Mouse (Mus musculus) midbrain, embryonic 10.5 days (tissue): ENCODE results near the gene Ppp1r35. TPM values are rescaled to one million over a fixed set of nuclear protein-coding genes. Genes with fewer than 3 reads are reported as not detected.
A peak's percentile ranks its signal among the peaks of the same experiment; 100 is the strongest.

Experiments
- DNase-seq: peaks from one replicate; pipeline ENCODE4 v3.0.0-alpha.2; 2017; ENCODE audit warnings: low spot score
- H3K27ac ChIP-seq: fragments of 300-500 bp; sonication (generic); replicated peaks from 2 replicates; pipeline ENCODE4 v1.5.1; 2016; ENCODE audit warnings: mild to moderate bottlenecking
- H3K27me3 ChIP-seq: fragments of 300-500 bp; sonication (generic); 2 replicates; pipeline ENCODE4 v1.6.1; 2016; ENCODE audit warnings: low read depth, mild to moderate bottlenecking; ENCODE audit not compliant: poor library complexity, severe bottlenecking
- H3K36me3 ChIP-seq: fragments of 300-500 bp; sonication (generic); 2 replicates; pipeline ENCODE4 v1.6.1; 2016; ENCODE audit warnings: mild to moderate bottlenecking, moderate library complexity
- H3K4me1 ChIP-seq: fragments of 300-500 bp; sonication (generic); 2 replicates; pipeline ENCODE4 v1.6.1; 2016
- H3K4me3 ChIP-seq: fragments of 300-500 bp; sonication (generic); 2 replicates; pipeline ENCODE4 v1.5.1; 2016; ENCODE audit warnings: mild to moderate bottlenecking, moderate library complexity
- H3K9me3 ChIP-seq: fragments of 300-500 bp; sonication (generic); replicated peaks from 2 replicates; pipeline ENCODE4 v1.6.1; 2016; ENCODE audit warnings: mild to moderate bottlenecking
- WGBS: fragments of 180-500 bp; shearing (Covaris S2); methylation state at CpG from one replicate; pipeline ENCODE4 v1.1.7; 2016; 5-methylcytosine and 5-hydroxymethylcytosine counted together
- polyA plus RNA-seq: library from polyadenylated mRNA; unstranded; fragments of >200 nt; fragmentation: Nextera tagmentation; extraction: Ambion mirVana; gene quantifications from 2 replicates; pipeline ENCODE4 v1.2.1, GENCODE M21; 2016

Ppp1r35 gene
- polyA plus RNA-seq, 1 experiment from 2014 or later: 62.6 TPM

DNA sequence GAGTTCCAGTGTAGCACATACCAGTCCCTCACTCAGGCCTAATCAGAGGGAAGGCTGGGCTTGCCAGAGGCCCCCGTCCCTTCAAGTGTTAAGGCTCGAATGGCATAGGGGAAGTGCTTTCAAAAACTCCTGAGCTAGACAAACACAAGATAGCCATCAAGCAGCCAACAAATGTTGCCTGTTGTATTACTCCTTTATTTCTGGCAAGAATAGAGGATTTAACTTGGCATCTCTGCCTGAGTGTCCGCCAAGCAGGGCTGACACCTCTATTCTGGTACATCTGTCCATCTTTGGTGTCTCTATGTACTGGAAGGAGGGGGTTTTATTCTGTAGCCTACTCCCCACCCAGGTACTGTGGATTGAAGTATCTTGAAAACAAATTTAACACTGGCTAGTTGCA is 22.5 kb upstream of the Ppp1r35 start:
- H3K4me1 ChIP-seq: peaks cover 6% of the 10 kb centered on the region; the same call in 1 of the 2 replicates
- no peak overlapping the region for H3K27ac ChIP-seq
- no peak overlapping the region for H3K4me3 ChIP-seq
- no peaks in the 10 kb centered on the region for H3K27me3 ChIP-seq
- 91% methylated on average over 3 of the region's 3 CpGs for WGBS
- DNase-seq: no peak
- peaks cover 78% of the 10 kb centered on the region for H3K36me3 ChIP-seq
- H3K9me3 ChIP-seq: no peaks in the 10 kb centered on the region

DNA sequence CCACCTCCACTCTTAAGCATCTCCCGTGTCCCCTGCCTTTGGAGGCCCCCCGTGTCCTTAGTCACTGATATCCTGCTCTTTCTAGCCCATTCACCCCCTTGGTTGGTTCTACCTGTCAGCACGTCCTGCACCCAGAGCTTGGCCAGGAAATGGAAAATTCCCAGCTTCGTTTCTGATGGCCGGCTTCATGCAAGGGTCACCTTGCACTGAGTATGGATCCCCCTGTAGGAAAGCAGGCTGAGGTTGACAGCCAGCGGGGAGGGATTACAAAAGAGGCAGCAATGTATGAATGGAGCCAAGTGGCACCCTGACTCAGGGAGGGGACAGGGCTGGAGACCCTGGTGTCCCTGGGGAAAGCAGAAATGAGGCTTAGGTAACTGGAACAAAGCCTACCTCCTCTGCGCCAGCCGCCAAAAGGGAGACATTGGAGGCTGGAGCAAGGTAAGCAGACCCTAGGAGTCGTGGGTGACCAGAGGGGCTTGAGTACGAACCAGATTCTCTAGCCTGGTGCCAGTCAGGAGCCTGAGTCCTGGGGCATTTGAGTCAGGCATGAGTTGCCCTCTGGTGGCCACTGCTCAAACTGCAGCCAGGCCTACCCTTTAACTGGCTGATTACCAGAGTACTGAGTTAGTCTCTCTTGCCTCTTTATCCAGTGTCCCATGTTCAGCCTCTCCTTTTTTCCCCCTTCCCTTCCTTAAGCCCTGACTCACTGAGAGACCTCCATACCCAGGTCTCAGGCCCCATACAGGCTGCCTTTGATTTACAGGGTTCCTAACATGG is 21.6 kb upstream of the Ppp1r35 start:
- H3K9me3 ChIP-seq: no peaks in the 10 kb centered on the region
- DNase-seq: peak; percentile 84
- no peak overlapping the region for H3K27ac ChIP-seq
- WGBS: 45% methylated on average over 10 of the region's 10 CpGs
- no peak overlapping the region for H3K4me3 ChIP-seq
- H3K36me3 ChIP-seq: peaks cover 68% of the 10 kb centered on the region
- no peaks in the 10 kb centered on the region for H3K27me3 ChIP-seq
- peaks cover 6% of the 10 kb centered on the region; the same call in 1 of the 2 replicates for H3K4me1 ChIP-seq

DNA sequence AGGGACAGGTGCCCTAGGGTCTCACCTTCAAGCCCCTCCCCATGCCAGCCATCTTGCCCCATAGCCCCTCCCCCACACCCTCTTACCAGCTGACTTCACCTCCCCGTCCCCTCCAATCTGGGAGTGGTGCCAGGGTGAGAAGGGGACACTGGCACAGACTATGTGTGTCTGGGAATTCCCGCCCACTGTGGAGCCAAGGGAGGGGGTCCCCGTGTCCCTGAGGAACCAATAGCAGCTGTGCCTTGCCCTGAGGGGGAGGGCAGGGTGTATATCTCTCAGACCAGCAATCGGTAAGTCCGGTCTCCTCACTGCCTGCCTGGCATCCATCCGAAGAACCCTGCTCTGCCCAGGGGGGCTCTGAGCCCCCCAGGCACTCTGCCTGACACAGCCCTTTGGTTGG is 20.8 kb upstream of the Ppp1r35 start:
- H3K9me3 ChIP-seq: no peaks in the 10 kb centered on the region
- no peaks in the 10 kb centered on the region for H3K27me3 ChIP-seq
- no peak for DNase-seq
- peaks cover 60% of the 10 kb centered on the region for H3K36me3 ChIP-seq
- H3K27ac ChIP-seq: no peak overlapping the region
- H3K4me3 ChIP-seq: no peak overlapping the region
- H3K4me1 ChIP-seq: peaks cover 6% of the 10 kb centered on the region; the same call in 1 of the 2 replicates
- 86% methylated on average over 6 of the region's 6 CpGs for WGBS

DNA sequence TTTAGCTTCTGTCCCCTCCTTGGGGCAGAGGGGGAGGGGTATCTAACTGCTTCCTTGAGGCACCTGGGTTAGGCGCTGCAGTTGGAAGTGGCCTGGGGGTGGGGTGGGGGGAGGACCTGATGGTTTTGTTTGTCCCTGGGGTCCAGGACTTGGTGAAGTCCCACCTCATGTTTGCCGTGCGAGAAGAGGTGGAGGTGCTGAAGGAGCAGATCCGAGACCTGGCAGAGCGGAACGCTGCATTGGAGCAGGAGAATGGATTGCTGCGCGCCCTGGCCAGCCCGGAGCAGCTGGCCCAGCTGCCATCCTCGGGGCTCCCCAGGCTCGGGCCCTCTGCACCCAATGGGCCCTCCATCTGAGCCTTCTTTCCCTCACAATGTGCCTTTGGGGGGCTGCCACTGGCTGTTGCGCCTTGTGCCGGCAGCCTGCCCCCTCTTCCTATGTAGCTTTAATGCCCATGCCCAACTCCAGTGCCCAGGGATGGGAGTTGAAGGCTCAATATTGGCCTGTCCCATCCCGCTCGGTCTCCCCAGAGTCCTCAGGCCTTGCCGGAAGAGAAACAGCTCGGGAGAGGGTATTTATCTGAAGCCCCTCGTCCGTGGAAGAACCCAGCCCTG is 19.6 kb upstream of the Ppp1r35 start:
- Histone ChIP-seq H3K36me3 (peaks cover 49% of the 10 kb centered on the region), H3K9me3 (no peaks in the 10 kb centered on the region), H3K27me3 (no peaks in the 10 kb centered on the region), H3K4me1 (peaks cover 6% of the 10 kb centered on the region; the same call in 1 of the 2 replicates), H3K4me3 (no peak overlapping the region), H3K27ac (no peak overlapping the region)
- DNase-seq: no peak
- WGBS: 90% methylated on average over 19 of the region's 19 CpGs

DNA sequence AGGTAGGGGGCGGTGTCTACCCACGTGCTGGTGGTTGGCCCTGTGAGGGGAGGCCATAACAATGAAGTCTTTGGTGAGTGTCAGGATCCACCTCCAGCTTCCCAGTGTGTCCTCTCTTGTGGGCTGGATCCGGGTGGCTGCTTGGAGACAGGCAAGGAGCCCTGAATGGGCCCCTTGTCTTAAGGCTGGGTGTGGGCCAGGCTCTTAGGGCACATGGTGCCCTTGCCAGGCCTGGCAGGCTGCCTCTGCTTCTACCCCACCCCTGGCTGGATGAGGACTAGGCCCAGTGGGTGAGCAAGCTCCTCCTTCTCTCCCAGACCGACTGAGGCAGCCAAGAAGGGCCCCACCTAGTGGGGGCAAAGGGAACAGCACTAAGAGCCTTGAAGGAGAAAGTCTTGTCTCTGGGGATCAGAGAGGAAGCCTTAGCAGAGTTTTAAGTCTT is 18.7 kb upstream of the Ppp1r35 start:
- H3K9me3 ChIP-seq: no peaks in the 10 kb centered on the region
- peak overlapping the region; percentile 24; the same call in 1 of the 2 replicates for H3K27ac ChIP-seq
- peaks cover 13% of the 10 kb centered on the region for H3K4me1 ChIP-seq
- no peak overlapping the region for H3K4me3 ChIP-seq
- peaks cover 44% of the 10 kb centered on the region for H3K36me3 ChIP-seq
- 34% methylated on average over 4 of the region's 4 CpGs for WGBS
- no peaks in the 10 kb centered on the region for H3K27me3 ChIP-seq
- peak; percentile 77 for DNase-seq

DNA sequence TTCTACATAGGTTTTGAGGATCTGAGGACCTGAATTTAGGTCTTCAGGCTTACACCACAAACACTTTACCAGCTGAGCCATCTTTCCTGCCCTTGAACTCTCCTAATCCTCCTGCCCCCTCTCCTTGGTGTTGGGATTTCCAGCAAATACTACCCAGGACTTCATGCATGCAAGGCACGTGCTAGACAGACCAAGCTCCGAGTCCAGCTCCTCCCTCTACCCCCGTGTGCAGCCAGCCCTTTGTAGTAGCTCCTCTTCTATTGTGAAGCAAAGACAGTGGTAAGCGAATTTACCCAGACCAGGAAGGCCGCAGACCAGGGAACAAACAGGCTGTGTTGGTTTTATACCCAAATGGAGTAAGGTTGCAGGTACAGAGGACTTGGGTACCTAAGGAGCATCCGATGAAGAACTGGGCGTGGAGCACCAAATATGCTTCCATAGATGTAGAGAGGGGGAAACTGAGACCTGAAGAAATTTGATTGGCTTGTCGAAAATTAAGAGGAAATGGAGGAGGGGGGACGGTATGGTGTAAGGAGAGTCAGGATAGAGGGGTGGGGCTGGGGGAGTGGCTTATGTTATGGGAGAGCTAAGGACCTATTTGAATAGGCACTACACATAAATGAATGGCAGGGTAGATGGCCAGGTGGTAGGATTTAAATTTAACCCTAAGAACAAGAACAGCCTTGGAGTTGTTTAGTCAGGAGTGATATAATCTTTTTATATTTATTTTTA is 13.9 kb upstream of the Ppp1r35 start:
- H3K9me3 ChIP-seq: no peaks in the 10 kb centered on the region
- 54% methylated on average over 9 of the region's 9 CpGs for WGBS
- no peak overlapping the region for H3K4me3 ChIP-seq

DNA sequence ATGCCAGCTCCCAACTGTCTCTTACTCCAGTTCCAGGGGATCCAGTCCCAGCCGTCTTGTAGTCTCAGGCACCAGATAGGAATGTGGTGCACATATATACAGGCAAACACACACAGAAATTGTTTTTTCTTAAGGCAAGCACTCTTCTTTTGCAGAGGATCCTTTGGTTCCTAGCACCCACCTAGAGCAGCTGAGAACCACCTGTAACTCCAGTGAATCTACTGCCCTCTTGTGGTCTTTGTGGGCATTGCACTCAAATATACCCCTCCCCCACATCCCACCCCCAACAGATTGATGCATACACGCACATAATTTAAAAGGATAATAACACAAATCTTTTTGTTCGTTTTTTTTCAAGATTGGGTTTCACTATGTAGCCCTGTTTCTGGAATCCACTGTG is 12.4 kb upstream of the Ppp1r35 start:
- Histone ChIP-seq H3K4me1 (peaks cover 20% of the 10 kb centered on the region), H3K27me3 (no peaks in the 10 kb centered on the region), H3K27ac (no peak overlapping the region), H3K4me3 (no peak overlapping the region), H3K36me3 (no peaks in the 10 kb centered on the region), H3K9me3 (no peaks in the 10 kb centered on the region)
- no peak for DNase-seq
- 55% methylated on average over 3 of the region's 3 CpGs for WGBS

More for the DNA sequence above, 13.9 kb upstream of the Ppp1r35 start:
- no peak for DNase-seq
- no peaks in the 10 kb centered on the region for H3K27me3 ChIP-seq
- 0 out of 2 replicates have a peak, but pooled peaks cover 3% of the 10 kb centered on the region for H3K36me3 ChIP-seq
- peaks cover 23% of the 10 kb centered on the region for H3K4me1 ChIP-seq
- H3K27ac ChIP-seq: 0 out of 2 replicates have a peak overlapping the region, but pooled peaks have one; percentile 28

DNA sequence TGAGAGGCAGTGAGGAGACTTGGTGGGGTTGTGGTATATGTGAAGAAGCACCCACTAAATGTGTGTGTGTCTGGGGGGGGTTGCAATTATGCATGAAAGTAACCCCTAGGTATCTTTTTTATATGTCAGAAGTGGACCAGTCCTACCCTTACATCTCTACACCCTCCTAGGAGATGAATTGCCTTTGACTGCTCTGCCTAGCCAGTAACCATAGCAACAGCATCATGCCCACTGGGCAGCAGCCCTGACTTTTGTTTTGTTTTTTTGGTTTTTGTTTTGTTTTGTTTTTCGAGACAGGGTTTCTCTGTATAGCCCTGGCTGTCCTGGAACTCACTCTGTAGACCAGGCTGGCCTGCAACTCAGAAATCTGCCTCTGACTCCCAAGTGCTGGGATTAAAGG is 10.2 kb upstream of the Ppp1r35 start:
- Histone ChIP-seq H3K27ac (no peak overlapping the region), H3K36me3 (no peaks in the 10 kb centered on the region), H3K4me1 (peaks cover 20% of the 10 kb centered on the region), H3K4me3 (no peak overlapping the region), H3K9me3 (no peaks in the 10 kb centered on the region), H3K27me3 (no peaks in the 10 kb centered on the region)
- 46% methylated on average over 1 of the region's 1 CpGs for WGBS
- no peak for DNase-seq

DNA sequence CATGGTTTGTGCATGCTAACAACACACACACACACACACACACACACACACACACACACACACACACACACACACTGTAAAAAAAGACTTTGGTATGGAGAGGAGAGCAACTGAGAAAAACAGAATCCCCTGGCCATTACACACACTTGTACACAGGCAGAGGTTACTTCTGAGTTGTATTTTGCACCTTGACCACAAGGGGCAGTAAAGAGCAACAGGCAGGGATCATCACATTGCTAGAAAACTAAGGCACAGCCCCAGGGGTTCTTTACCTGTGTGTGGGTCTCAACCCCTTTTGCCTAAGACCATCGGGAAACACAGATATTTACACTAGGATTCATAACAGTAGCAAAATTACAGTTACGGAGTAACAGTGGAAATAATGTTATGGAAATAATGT is 7.9 kb upstream of the Ppp1r35 start:
- no peak overlapping the region for H3K4me3 ChIP-seq
- H3K36me3 ChIP-seq: no peaks in the 10 kb centered on the region
- H3K27me3 ChIP-seq: no peaks in the 10 kb centered on the region
- peaks cover 14% of the 10 kb centered on the region for H3K4me1 ChIP-seq
- no peaks in the 10 kb centered on the region for H3K9me3 ChIP-seq
- WGBS: 44% methylated on average over 2 of the region's 2 CpGs
- peak; percentile 52 for DNase-seq
- no peak overlapping the region for H3K27ac ChIP-seq

DNA sequence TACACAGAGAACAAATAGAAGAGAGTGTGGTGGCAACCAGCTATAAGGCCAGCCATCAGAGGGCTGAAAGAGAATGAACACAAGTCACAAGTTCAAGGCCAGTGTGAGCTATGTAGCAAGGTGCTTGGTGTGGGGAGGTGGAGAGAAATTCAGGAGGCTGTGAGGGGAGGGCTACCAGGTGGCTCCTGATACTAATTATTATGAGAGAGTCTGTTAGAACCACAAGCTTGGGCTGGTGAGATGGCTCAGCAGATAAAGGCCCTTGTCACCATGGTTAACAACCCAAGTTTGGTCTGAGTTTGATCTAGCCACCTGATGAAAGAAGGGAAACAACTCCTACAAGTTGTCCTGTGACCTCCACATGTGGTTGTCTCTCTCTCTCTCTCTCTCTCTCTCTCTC is 5.9 kb upstream of the Ppp1r35 start:
- H3K9me3 ChIP-seq: no peaks in the 10 kb centered on the region
- no peak overlapping the region for H3K27ac ChIP-seq
- DNase-seq: no peak
- H3K4me3 ChIP-seq: no peak overlapping the region
- peaks cover 13% of the 10 kb centered on the region for H3K4me1 ChIP-seq
- no peaks in the 10 kb centered on the region for H3K36me3 ChIP-seq
- no peaks in the 10 kb centered on the region for H3K27me3 ChIP-seq

DNA sequence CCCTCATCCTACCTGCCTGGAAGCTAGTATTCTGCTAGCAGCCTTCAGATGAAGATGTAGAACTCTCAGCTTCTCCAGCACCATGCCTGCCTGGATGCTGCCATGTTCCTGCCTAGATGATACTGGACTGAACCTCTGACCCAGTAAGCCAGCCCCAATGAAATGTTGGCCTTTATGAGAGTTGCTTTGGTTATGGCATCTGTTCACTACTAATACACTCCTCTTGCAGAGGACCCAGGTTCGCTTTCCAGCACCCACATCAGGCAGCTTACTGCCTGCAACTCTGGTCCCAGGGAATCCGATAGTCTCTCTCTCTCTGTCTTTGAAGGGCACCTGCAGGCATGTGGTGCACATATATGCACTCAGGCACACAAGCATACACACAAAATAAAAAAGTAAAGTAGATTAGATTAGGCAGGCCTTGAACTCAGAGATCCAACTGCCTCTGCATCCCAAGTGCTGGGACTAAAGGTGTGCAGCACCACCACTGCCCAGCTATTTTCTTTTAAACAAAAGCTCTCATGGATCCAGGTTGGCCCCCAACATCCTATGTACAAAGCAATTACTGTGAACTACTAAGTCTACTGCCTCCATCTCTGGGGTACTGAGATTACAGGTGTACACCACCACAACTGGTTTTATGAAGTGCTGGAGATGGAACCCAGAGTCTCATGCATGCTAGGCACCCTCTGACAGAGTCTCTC is 2.9 kb upstream of the Ppp1r35 start:
- H3K4me3 ChIP-seq: no peak overlapping the region
- H3K9me3 ChIP-seq: no peaks in the 10 kb centered on the region
- peaks cover 8% of the 10 kb centered on the region for H3K36me3 ChIP-seq
- H3K27me3 ChIP-seq: no peaks in the 10 kb centered on the region
- no peak overlapping the region for H3K27ac ChIP-seq
- 92% methylated on average over 2 of the region's 2 CpGs for WGBS
- peaks cover 20% of the 10 kb centered on the region for H3K4me1 ChIP-seq
- no peak for DNase-seq

DNA sequence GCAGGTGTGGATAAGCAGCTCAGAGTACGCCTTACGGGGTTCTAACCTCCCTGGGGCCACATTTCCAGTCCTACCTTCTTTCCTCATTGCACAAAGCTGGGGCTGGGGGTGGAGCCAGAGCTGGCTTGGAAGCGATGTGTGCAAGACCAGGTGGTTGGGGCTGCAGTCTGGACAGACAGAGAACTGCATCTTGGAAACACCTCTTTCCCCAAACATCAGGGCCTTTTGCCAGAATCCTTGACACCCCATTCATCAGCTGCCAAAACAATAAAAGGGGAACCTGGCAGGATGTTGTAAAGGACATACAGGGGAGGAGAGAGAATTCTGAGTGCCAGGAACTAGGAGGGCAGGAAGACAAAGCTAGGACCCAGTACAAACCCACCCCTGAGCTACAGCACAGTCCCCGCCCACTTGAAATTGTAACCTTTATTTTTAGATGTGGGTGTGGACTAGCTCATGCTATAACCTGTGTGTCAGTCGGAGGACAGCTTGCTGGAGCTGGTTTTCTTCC is 2.2 kb upstream of the Ppp1r35 start:
- Histone ChIP-seq H3K36me3 (peaks cover 16% of the 10 kb centered on the region), H3K27ac (no peak overlapping the region), H3K27me3 (no peaks in the 10 kb centered on the region), H3K4me3 (no peak overlapping the region), H3K9me3 (no peaks in the 10 kb centered on the region), H3K4me1 (peaks cover 21% of the 10 kb centered on the region)
- WGBS: 49% methylated on average over 5 of the region's 5 CpGs
- DNase-seq: no peak
